Mouse (Mus musculus): ENCODE data around the gene Olfr1295. TPM values are rescaled to one million over a fixed set of nuclear protein-coding genes. Genes with fewer than 3 reads are reported as not detected.

The Olfr1295 gene
- not detected for polyA plus RNA-seq (2017; shearing (Covaris generic))

GRCm38 (mm10) chr2:111569581-111569980 lies at the start of gene Olfr1295:
TSS of gene Olfr1295 (minus strand) at chr2:111569681.

GRCm38 (mm10) chr2:111540191-111540590 lies 29.3 kb downstream of the Olfr1295 start, which contains the start of gene Olfr1294:
TSS of gene Olfr1294 (minus strand) at chr2:111540291.

GRCm38 (mm10) chr2:111524903-111525302 lies 44.6 kb downstream of the Olfr1295 start, which contains the start of gene Olfr1293-ps:
TSS of gene Olfr1293-ps (plus strand) at chr2:111525203.

Other genes with a start within 250 kb of the Olfr1295 start
- gene Olfr1281, start 243.2 kb downstream of the Olfr1295 start, polyA plus RNA-seq (2017; shearing (Covaris generic)), result not detected
- not detected for gene Olfr1282, start 233.6 kb downstream of the Olfr1295 start, polyA plus RNA-seq (2017; shearing (Covaris generic))
- gene Olfr1283, start 202.9 kb downstream of the Olfr1295 start, polyA plus RNA-seq (2017; shearing (Covaris generic)), result not detected
- gene Olfr1284, start 194.2 kb downstream of the Olfr1295 start, polyA plus RNA-seq (2017; shearing (Covaris generic)), result not detected
- gene Olfr1286, start 146.6 kb downstream of the Olfr1295 start, polyA plus RNA-seq (2017; shearing (Covaris generic)), result not detected
- gene Olfr1287, start 120.5 kb downstream of the Olfr1295 start, polyA plus RNA-seq (2017; shearing (Covaris generic)), result not detected
- gene Olfr1288, start 95.6 kb downstream of the Olfr1295 start, polyA plus RNA-seq (2017; shearing (Covaris generic)), result not detected
- gene Olfr1289, start 88.9 kb downstream of the Olfr1295 start, polyA plus RNA-seq (2017; shearing (Covaris generic)), result not detected
- not detected for gene Olfr1290, start 75.9 kb downstream of the Olfr1295 start, polyA plus RNA-seq (2017; shearing (Covaris generic))
- gene Olfr1291-ps1, start 72.5 kb downstream of the Olfr1295 start, polyA plus RNA-seq (2017; shearing (Covaris generic)), result 0.11 TPM
- 0.11 TPM for gene Olfr1293-ps, start 44.5 kb downstream of the Olfr1295 start, polyA plus RNA-seq (2017; shearing (Covaris generic))
- not detected for gene Olfr1294, start 29.4 kb downstream of the Olfr1295 start, polyA plus RNA-seq (2017; shearing (Covaris generic))
- not detected for gene Olfr1297, start 56.8 kb upstream of the Olfr1295 start, polyA plus RNA-seq (2017; shearing (Covaris generic))
- not detected for gene Olfr1298, start 79.5 kb upstream of the Olfr1295 start, polyA plus RNA-seq (2017; shearing (Covaris generic))
- not detected for gene Olfr1299, start 91.7 kb upstream of the Olfr1295 start, polyA plus RNA-seq (2017; shearing (Covaris generic))
- not detected for gene Olfr1301, start 181.3 kb upstream of the Olfr1295 start, polyA plus RNA-seq (2017; shearing (Covaris generic))
- gene Olfr1302, start 207.7 kb upstream of the Olfr1295 start, polyA plus RNA-seq (2017; shearing (Covaris generic)), result not detected